Mouse (Mus musculus) CH12.LX (cell line): ENCODE measurements at regions not wholly inside any gene's neighbourhood (a gene's known extent, or its start where the extent isn't known, plus 50 kb on each side); places are given as distances from the start of the nearest gene placed in this dataset.
A peak's percentile ranks its signal among the peaks of the same experiment; 100 is the strongest.

ENCODE experiments used
- DNase-seq: peaks from one replicate; pipeline ENCODE4 v3.0.0-alpha.2; 2013; ENCODE audit errors: extremely low read depth
- H3K27ac ChIP-seq: 2 replicates; pipeline ENCODE4 v1.5.1; 2012; ENCODE audit warnings: low read depth, mild to moderate bottlenecking, control low read depth, moderate library complexity; ENCODE audit not compliant: insufficient read depth
- H3K27me3 ChIP-seq: replicated peaks from 2 replicates; pipeline ENCODE3; 2012; ENCODE audit warnings: inconsistent platforms
- H3K36me3 ChIP-seq, 2 experiments: replicated peaks in 1 of 2; 2 replicates each; pipeline versions ENCODE3 to v1.6.1; 2012; ENCODE audit warnings: inconsistent platforms in 1 of 2, low read length in 1 of 2, mild to moderate bottlenecking in 1 of 2, mixed read lengths in 1 of 2, moderate library complexity in 1 of 2; ENCODE audit not compliant: control insufficient read depth in 1 of 2, insufficient read depth in 1 of 2
- H3K4me1 ChIP-seq, 2 experiments: 2 replicates each; pipeline ENCODE4 v1.6.1; 2012; ENCODE audit warnings: inconsistent platforms in 1 of 2, moderate library complexity in 1 of 2; ENCODE audit not compliant: insufficient read depth in 2 of 2, control insufficient read depth in 1 of 2
- H3K4me2 ChIP-seq: 2 replicates; pipeline ENCODE4 v1.6.1; 2012; ENCODE audit warnings: low read depth, mild to moderate bottlenecking, control low read depth; ENCODE audit not compliant: poor library complexity, insufficient read depth, severe bottlenecking
- H3K4me3 ChIP-seq, 3 experiments: fragments of 150-350 bp in 1 of 3; sonication (generic) in 1 of 3; replicated peaks in 1 of 3; 2 replicates each; pipeline versions ENCODE3 to v1.5.1; 2011 to 2012; ENCODE audit warnings: low read depth in 2 of 3, low read length in 2 of 3, mild to moderate bottlenecking in 2 of 3, moderate library complexity in 2 of 3, control low read depth in 1 of 3, improper control_type of control experiment in 1 of 3, inconsistent platforms in 1 of 3, mixed read lengths in 1 of 3; ENCODE audit not compliant: poor library complexity in 1 of 3
- H3K79me2 ChIP-seq: replicated peaks from 2 replicates; pipeline ENCODE4 v1.6.1; 2012; ENCODE audit warnings: mild to moderate bottlenecking, moderate library complexity; ENCODE audit not compliant: control insufficient read depth, poor library complexity, insufficient read depth, severe bottlenecking; ENCODE audit errors: extremely low read depth
- H3K9ac ChIP-seq: 2 replicates; pipeline ENCODE4 v1.6.1; 2012; ENCODE audit warnings: low read depth, mild to moderate bottlenecking, control low read depth, moderate library complexity; ENCODE audit not compliant: insufficient read depth
- H3K9me3 ChIP-seq: replicated peaks from 2 replicates; pipeline ENCODE3; 2012; ENCODE audit warnings: low read length, inconsistent platforms, mixed read lengths
- CHD1 ChIP-seq: IDR thresholded peaks from 2 replicates; pipeline ENCODE4 v1.6.1; 2012; ENCODE audit warnings: low read depth, low read length, improper control_type of control experiment, inconsistent platforms
- ELF1 ChIP-seq: IDR thresholded peaks from 2 replicates; pipeline ENCODE4 v1.6.1; 2014; ENCODE audit warnings: low read depth, mild to moderate bottlenecking, inconsistent platforms, low read length, improper control_type of control experiment
- EP300 ChIP-seq: IDR thresholded peaks from 2 replicates; pipeline ENCODE4 v1.6.1; 2011; ENCODE audit warnings: low read length, improper control_type of control experiment
- GABPA ChIP-seq: IDR thresholded peaks from 2 replicates; pipeline ENCODE4 v1.6.1; 2012; ENCODE audit warnings: low read depth, low read length, improper control_type of control experiment, inconsistent platforms; ENCODE audit not compliant: insufficient replicate concordance
- KAT2A ChIP-seq: IDR thresholded peaks from 2 replicates; pipeline ENCODE4 v1.6.1; 2012; ENCODE audit warnings: low read length, improper control_type of control experiment, inconsistent platforms; ENCODE audit not compliant: insufficient replicate concordance
- MAFK ChIP-seq: IDR thresholded peaks from 2 replicates; pipeline ENCODE4 v1.6.1; 2011; ENCODE audit warnings: low read length, improper control_type of control experiment; ENCODE audit not compliant: insufficient replicate concordance
- MAZ ChIP-seq: IDR thresholded peaks from 2 replicates; pipeline ENCODE4 v1.6.1; 2012; ENCODE audit warnings: low read depth, mild to moderate bottlenecking, inconsistent platforms, low read length, improper control_type of control experiment, moderate library complexity
- MYC ChIP-seq: IDR thresholded peaks from 2 replicates; pipeline ENCODE4 v1.6.1; 2011; ENCODE audit warnings: low read depth, mild to moderate bottlenecking, improper control_type of control experiment, low read length
- NRF1 ChIP-seq: IDR thresholded peaks from 2 replicates; pipeline ENCODE4 v1.6.1; 2014; ENCODE audit warnings: low read depth, mild to moderate bottlenecking, inconsistent platforms, low read length, improper control_type of control experiment, moderate library complexity
- POLR2AphosphoS2 ChIP-seq: IDR thresholded peaks from 2 replicates; pipeline ENCODE4 v1.6.1; 2011; ENCODE audit warnings: low read depth, low read length, improper control_type of control experiment
- RCOR1 ChIP-seq: conservative IDR thresholded peaks from 2 replicates; pipeline ENCODE4 v1.6.1; 2012; ENCODE audit warnings: low read depth, mild to moderate bottlenecking, inconsistent platforms, low read length, improper control_type of control experiment
- USF2 ChIP-seq: conservative IDR thresholded peaks from 2 replicates; pipeline ENCODE4 v1.6.1; 2011; ENCODE audit warnings: low read depth, low read length, improper control_type of control experiment
- dilution Hi-C: fragments of 300-500 bp; cut with MboI; formaldehyde crosslinking; loops from 2 replicates; pipeline ENCODE4 v1.14.3; 2020; ENCODE audit warnings: low sequenced_read_pairs; ENCODE audit not compliant: extremely low pct_unique_long_range_greater_than_20kb, extremely low pct_ligation_motif_present
- in situ Hi-C: fragments of 300-500 bp; cut with MboI; formaldehyde crosslinking; loops from 3 replicates; pipeline ENCODE4 v1.14.3; 2019; ENCODE audit warnings: low sequenced_read_pairs, low pct_ligation_motif_present, low pct_unique_long_range_greater_than_20kb, mixed read lengths

DNA sequence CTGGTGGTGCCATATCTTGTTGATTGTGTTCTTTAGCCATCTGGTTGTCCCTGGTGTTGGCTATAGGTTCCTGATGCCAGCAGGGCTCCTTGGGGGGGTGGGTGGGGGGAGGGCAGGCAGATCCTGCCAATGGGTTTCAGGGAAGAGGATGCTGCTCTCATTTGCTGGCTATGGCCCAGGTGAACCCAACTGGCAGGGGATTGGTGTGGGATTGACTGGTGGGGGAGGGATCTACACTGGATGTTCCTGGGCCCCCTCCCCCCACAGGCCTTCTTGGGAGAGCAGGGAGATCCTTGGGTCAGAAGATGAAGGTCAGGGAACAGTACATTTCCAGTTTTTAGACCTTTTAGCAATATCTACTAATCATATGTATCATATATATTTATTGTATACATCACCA lies 86.1 kb downstream of the E030025P04Rik start:
- Histone ChIP-seq H3K9ac (no peak overlapping the region), H3K9me3 (peaks cover 3% of the 10 kb centered on the region), H3K79me2 (no peaks in the 10 kb centered on the region), H3K36me3 (no peaks in the 10 kb centered on the region), H3K27me3 (no peaks in the 10 kb centered on the region), H3K4me2 (no peak overlapping the region), H3K27ac (no peak overlapping the region), H3K4me3 (no peak overlapping the region), H3K4me1 (no peaks in the 10 kb centered on the region)
- in situ Hi-C loops: no loop called here
- DNase-seq: no peak
- dilution Hi-C loops: no loop called here
- TF ChIP-seq MAZ (no peak), MAFK (no peak), GABPA (no peak), MYC (no peak), USF2 (no peak), RCOR1 (no peak), KAT2A (no peak)

DNA sequence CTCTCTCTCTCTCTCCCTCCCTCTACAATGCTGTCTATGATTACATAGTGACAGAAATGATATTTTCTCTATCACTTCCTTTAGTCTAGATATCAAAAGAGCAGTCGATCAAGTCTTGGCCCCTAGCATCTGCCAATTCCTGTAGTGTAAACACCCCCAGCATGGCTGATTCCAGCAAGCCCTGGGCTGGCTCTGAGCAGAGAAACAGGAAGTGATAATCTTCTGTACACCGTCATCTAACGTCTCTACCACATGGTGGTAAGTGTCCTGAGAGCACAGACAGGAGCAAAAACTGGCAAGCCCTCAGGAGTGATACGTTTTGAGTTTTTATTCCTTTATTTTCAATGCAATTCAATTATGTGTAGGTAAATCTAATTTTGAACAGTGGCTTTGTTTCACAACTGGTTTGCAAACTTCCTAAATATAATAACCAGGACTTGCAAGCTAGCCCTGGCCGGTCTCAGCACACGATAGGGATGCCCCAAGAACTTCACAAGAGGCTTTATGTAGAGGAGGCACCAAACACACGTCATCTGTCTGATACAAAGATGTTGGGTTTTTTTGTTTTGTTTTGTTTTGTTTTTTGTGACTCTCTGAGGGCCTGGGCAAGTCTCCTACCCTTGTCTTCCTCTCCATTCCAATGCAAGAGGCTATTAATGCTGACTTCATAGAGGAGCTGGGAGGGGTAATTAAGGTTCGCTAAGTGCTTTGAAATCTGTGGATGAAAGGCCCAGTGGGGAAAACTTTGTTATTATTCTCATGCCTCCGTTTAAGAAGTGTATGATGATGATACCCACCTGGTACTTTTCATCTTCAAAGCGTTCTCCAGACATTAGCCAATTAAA lies 95.7 kb downstream of the E030025P04Rik start:
- Histone ChIP-seq H3K9ac (no peak overlapping the region), H3K27ac (no peak overlapping the region), H3K79me2 (no peaks in the 10 kb centered on the region), H3K4me2 (no peak overlapping the region), H3K36me3 (no peaks in the 10 kb centered on the region), H3K4me3 (no peak overlapping the region), H3K27me3 (no peaks in the 10 kb centered on the region), H3K4me1 (peaks cover 0 to 6% of the 10 kb centered on the region in 2 experiments; a peak in 3 of 4 replicates), H3K9me3 (no peaks in the 10 kb centered on the region)
- TF ChIP-seq POLR2AphosphoS2 (no peak), EP300 (no peak), NRF1 (no peak), CHD1 (no peak), ELF1 (peak; percentile 54; the same call in 1 of the 2 replicates)
- DNase-seq: peak; percentile 39
- in situ Hi-C loops (loop anchor here (10.0 kb wide), 1 partner anchor 594 kb away; no protein-coding TSS in a partner anchor), dilution Hi-C loops (no loop called here)
